Mouse (Mus musculus) heart, postnatal 36 days (tissue): ENCODE measurements around the gene Pou1f1. TPM values are rescaled to one million over a fixed set of nuclear protein-coding genes. Genes with fewer than 3 reads are reported as not detected.

Source experiments
- DNase-seq, 2 experiments: peaks; one replicate each; pipeline ENCODE4 v3.0.0; 2021 to 2022
- intact Hi-C: fragments of 180-260 bp; cut with DNase I; formaldehyde crosslinking; loops from one replicate; pipeline ENCODE4 v1.15.1; 2025
- total RNA-seq, 2 experiments: library from RNA; stranded (reverse); gene quantifications; 2 replicates each; pipeline ENCODE4 v1.2.3; 2021

Gene Pou1f1
- total RNA-seq, 2 experiments from 2014 or later = not detected

GRCm38 (mm10) chr16:65561963-65562863 is 41.9 kb downstream of the Pou1f1 start, which contains the start of gene Chmp2b:
TSS of gene Chmp2b (minus strand) at chr16:65562726.
- intact Hi-C loops = no loop called here
- DNase-seq = peak; percentile 82 to 84

- intact Hi-C loops = no loop called here
- DNase-seq = no peak
These were observed 42.5 kb downstream of the Pou1f1 start for GRCm38 (mm10) chr16:65562864-65563206.

GRCm38 (mm10) chr16:65564306-65564705 is 44.0 kb downstream of the Pou1f1 start:
- no peak for DNase-seq

GRCm38 (mm10) chr16:65564951-65565350 is 44.6 kb downstream of the Pou1f1 start:
- no peak for DNase-seq
- intact Hi-C loops = no loop called here

More at GRCm38 (mm10) chr16:65564306-65564705, 44.0 kb downstream of the Pou1f1 start:
- intact Hi-C loops = no loop called here

- DNase-seq = no peak
- intact Hi-C loops = no loop called here
These were observed 48.5 kb downstream of the Pou1f1 start for GRCm38 (mm10) chr16:65568853-65569252.

GRCm38 (mm10) chr16:65577298-65578029 is 57.2 kb downstream of the Pou1f1 start:
- no peak for DNase-seq
- intact Hi-C loops = no loop called here

Other genes with a start within 250 kb of the Pou1f1 start
- 10 to 100 TPM; 51.2 to 52.1 TPM for gene Chmp2b, start 42.2 kb downstream of the Pou1f1 start, total RNA-seq